Mouse (Mus musculus): ENCODE measurements at regions not wholly inside any gene's neighbourhood (a gene's known extent, or its start where the extent isn't known, plus 50 kb on each side); places are given as distances from the start of the nearest gene placed in this dataset.

GRCm38 (mm10) chr4:100037868-100038267 is 57.7 kb upstream of the Ror1 start:
- DNase-seq (ENCODE audit: low read depth, low spot score): peak; percentile 16

GRCm38 (mm10) chr4:100039741-100040140 is 55.9 kb upstream of the Ror1 start:
- peak; percentile 14 for DNase-seq (ENCODE audit: low read depth, low spot score)

GRCm38 (mm10) chr4:100041982-100042381 is 53.6 kb upstream of the Ror1 start:
- no peak for DNase-seq (ENCODE audit: low read depth, low spot score)

GRCm38 (mm10) chr4:100045164-100045906 is 50.3 kb upstream of the Ror1 start:
- peak; percentile 81 for DNase-seq (ENCODE audit: low read depth, low spot score)
